In genomic region chr2:158093345-158093744, GRCm38 (mm10) we compare ENCODE assay signal across 10 mouse cellular contexts. TPM values are rescaled to one million over a fixed set of nuclear protein-coding genes. Genes with fewer than 3 reads are reported as not detected.
DNase-seq lines count a peak whose midpoint lies in the region; ATAC-seq and TF ChIP-seq lines count a peak whose summit lies in the region.
"Had no signal": no experiment of that assay in that cellular context is flagged by ENCODE, and none has a peak within 500 bp of the region (broad histone marks: within the 10 kb centered on the region; RNA-seq: fewer than 3 reads in every experiment).

No protein-coding gene starts in this region.

- DNase-seq in gastrocnemius, adult 18-20 months (ENCODE audit: low spot score), result peak; percentile 63
- no peak for DNase-seq in gastrocnemius, postnatal 36 days
- peak; percentile 25 to 71 for DNase-seq in left cerebral cortex, postnatal 14 days (ENCODE audit: low spot score in 2 of 2)
- DNase-seq in left cerebral cortex, postnatal 4 days, result no peak
- no peak for DNase-seq in Patski (ENCODE audit: low read depth, low spot score)
- peak; percentile 72 for DNase-seq in lung, postnatal 10 days
- no peak for DNase-seq in thymus, postnatal 10 days (ENCODE audit: low spot score in 2 of 2)
- no peak for DNase-seq in cerebellum, postnatal 36 days

- no peak for TF ChIP-seq CTCF in Patski (IDR thresholded peaks at IDR 0.05)

- CTCF ChIA-PET in Patski (lab: Charles Lee), result interaction anchor here (1.4 kb wide), 1 partner anchor 30 kb away, joined by 3 read pairs; no protein-coding TSS in a partner anchor

- POLR2A ChIA-PET in Patski (lab: Charles Lee), result no interaction called here

- intact Hi-C loops in gastrocnemius, postnatal 36 days (cut with DNase I), result no loop called here
- intact Hi-C loops in left cerebral cortex, postnatal 14 days (cut with DNase I), result no loop called here
- intact Hi-C loops in left cerebral cortex, postnatal 4 days (cut with DNase I), result no loop called here

- no peaks in the 10 kb centered on the region for H3K27me3 ChIP-seq in Patski
- H3K27me3 ChIP-seq: embryonic facial prominence, embryonic 12.5 days; hindbrain, embryonic 15.5 days had no signal

- ATAC-seq in Patski, result peak; percentile 39

- in situ Hi-C loops in Patski (cut with MboI; ENCODE audit: low pct_unique_long_range_greater_than_20kb), result no loop called here

RNA-seq across cellular contexts. Expression of gene Tgm2, which starts 52.9 kb away (rescaled TPM):
- 10 to 100 TPM; 40.7 to 47.3 TPM for total RNA-seq in gastrocnemius, adult 18-20 months (2021)
- total RNA-seq in gastrocnemius, postnatal 36 days (2021), result 10 to 100 TPM; 41.0 to 53.1 TPM
- total RNA-seq in left cerebral cortex, postnatal 14 days (2021), result 1 to 10 TPM; 7.1 to 8.3 TPM
- 1 to 10 TPM; 7.0 to 9.7 TPM for total RNA-seq in left cerebral cortex, postnatal 4 days (2021)
- 113 TPM for polyA plus RNA-seq in Patski (2021)

Comparison
In these comparisons a context has a peak if more than half of its experiments do, and no peak if none do; other contexts are left out.
1. DNase-seq: peak in gastrocnemius, adult 18-20 months (single experiment), left cerebral cortex, postnatal 14 days (2 of 2) and lung, postnatal 10 days (single experiment); none in gastrocnemius, postnatal 36 days (0 of 2), left cerebral cortex, postnatal 4 days (single experiment), Patski (single experiment), thymus, postnatal 10 days (0 of 2) and cerebellum, postnatal 36 days (0 of 2).